Mouse (Mus musculus): ENCODE results near the gene Adgrl2.

Gene Adgrl2

GRCm38 (mm10) chr3:148977124-148977529 lies 13.2 kb downstream of the Adgrl2 start:
- no peak for DNase-seq (ENCODE audit: low read depth)

- DNase-seq (ENCODE audit: low read depth), result no peak
Measured at GRCm38 (mm10) chr3:148971893-148972596, 18.3 kb downstream of the Adgrl2 start.

DNA sequence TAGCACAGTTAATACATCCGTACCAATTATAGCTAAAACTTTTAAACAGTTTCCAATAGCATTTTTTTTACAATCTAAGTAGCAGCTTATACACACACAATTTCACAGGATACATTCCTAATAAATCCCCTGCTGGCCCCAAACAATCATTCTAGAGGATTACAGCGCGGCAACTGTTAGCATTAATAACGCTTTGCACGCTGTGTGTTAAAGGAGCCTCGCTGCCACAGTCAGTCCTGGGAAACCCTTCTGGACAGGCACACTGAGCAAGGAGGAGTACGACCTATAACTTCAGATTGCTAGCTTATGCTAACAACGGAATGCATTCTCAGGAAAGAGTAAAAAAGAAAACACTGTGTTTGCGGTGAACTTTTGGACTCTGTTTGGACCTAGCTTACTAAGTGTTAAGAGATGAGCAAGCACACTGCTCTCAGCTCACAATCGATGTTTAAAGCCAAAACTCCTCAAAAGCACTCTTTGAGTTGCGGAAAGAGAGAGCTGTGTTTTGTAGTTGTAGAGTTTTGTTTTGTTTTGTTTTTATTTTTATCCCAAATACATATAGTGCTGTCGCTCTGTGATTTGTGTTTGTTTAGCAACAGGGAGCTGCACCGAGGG lies 25.3 kb downstream of the Adgrl2 start:
- DNase-seq (ENCODE audit: low read depth), result no peak

DNA sequence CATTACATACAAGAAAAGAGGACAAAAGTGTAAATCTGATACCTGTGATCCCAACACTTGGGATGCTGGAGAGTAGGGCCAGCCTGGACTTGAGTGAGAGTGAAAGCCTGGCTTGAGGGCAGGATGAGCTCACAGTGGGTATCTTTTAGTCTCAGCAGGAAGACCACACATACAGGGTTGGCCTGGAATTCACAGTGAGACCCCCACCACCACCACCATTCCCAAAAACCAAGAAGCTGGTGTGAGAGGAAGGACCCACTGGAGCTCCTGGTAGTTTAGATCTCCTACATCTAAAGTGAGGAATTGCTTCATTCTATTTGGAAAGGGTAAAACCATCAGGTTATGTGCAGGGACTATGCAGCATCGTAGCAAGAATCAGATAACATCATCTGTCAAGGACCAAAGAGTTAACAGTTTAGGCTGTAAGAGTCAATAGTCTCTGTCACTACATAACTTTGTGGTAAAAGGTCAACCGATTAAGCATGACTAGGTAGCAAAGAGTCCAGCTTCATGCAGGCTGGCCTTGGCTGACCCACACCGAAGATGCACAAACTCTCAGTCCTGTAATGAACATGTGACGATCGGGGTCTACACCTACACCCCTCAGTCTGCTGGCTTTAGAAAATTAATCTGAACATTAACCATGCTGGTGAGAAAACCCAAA lies 26.8 kb downstream of the Adgrl2 start:
- no peak for DNase-seq (ENCODE audit: low read depth)

- DNase-seq (ENCODE audit: low read depth), result no peak
Measured at GRCm38 (mm10) chr3:148961611-148962010, 28.7 kb downstream of the Adgrl2 start.

DNA sequence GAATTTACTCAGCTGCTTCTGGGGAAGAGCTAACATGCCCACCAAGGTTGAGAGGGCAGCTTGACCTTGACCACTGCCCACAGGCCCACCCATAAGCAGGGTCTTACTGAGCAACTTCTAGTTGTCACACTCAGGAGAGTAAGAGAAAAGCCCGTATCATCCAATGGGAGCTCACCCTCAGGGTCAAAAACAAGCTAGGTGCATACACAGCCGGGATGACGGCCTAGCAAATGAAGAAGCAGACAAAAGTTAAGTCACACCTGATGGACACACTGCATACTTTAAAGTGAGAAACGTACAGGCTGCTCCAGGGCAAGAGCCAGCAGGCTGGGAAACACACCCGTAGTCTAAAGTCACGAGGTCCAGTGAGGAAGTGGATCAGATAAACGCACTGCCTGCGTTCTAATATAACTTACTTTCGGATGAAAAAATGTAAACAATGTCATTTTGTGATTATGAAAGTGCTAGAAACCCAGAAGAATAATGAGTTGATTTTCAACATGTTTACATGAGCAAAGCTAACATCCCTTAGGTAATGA lies 29.5 kb downstream of the Adgrl2 start:
- DNase-seq (ENCODE audit: low read depth), result no peak

- no peak for DNase-seq (ENCODE audit: low read depth)
Measured at GRCm38 (mm10) chr3:148960215-148960614, 30.1 kb downstream of the Adgrl2 start.

GRCm38 (mm10) chr3:148959327-148960025 lies 30.9 kb downstream of the Adgrl2 start:
- no peak for DNase-seq (ENCODE audit: low read depth)

GRCm38 (mm10) chr3:148958714-148959113 lies 31.6 kb downstream of the Adgrl2 start:
- no peak for DNase-seq (ENCODE audit: low read depth)

DNA sequence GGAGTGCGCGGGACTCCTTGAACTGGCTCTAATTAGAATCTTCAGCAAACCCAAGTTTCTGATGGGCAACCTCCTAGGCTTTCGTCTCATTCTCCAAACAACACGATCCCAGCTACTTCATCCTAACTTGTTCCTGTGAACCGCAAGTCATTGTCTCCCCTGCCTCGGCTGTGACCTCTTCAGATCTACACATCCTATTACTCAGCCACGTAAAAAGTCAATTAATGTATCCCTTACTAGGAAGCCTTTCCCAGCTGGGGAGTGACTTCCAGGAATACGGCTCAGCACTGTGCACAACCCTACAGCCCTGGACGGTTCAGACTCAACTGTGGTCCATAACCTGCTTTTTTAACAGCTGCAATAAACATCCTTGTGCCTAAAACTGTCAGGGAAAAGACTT lies 32.2 kb downstream of the Adgrl2 start:
- DNase-seq (ENCODE audit: low read depth), result no peak

DNA sequence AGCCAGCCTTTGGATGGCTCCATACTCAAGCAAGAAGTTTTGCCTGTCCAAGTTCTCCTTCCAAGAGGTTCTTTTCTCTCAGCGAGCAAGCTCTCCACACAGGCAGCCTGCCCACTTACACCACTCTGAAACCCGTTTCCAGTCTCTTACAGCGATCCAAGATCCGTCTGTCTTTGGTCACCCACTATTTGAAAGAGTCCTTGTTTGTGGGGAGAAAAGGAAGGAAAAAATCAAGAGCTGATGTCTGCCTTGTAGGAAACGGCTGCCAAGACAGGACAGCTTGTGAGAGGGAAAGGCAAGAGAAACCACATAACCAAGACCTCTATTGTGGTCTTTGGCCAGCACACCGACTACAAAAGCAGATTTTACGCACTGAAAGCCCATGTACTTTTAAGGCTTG lies 33.5 kb downstream of the Adgrl2 start:
- DNase-seq (ENCODE audit: low read depth), result no peak

GRCm38 (mm10) chr3:148949796-148950195 lies 40.6 kb downstream of the Adgrl2 start:
- DNase-seq (ENCODE audit: low read depth), result no peak

GRCm38 (mm10) chr3:148947805-148948405 lies 42.5 kb downstream of the Adgrl2 start:
- no peak for DNase-seq (ENCODE audit: low read depth)

- no peak for DNase-seq (ENCODE audit: low read depth)
Measured at GRCm38 (mm10) chr3:148947266-148947665, 43.1 kb downstream of the Adgrl2 start.

GRCm38 (mm10) chr3:148945534-148945933 lies 44.8 kb downstream of the Adgrl2 start:
- DNase-seq (ENCODE audit: low read depth), result no peak

DNA sequence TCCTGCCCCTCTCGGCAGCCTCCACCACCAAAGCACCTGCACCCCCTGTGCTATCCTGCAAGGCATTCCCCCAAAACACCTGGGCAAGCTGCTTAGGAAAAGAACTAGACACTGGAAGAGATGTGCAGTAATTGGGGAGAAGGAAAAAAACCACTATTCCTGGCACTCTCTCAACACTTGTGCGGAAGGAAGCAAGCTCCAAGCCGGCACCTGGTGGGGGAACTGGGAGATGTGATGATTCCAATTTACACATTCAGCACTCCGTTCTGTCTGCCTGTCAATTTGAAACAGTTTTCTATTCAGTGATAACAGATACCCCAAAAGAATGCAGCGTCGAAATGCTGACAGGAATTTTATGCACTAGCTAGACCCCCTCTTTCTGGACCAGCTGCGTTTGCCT lies 50.9 kb downstream of the Adgrl2 start:
- no peak for DNase-seq (ENCODE audit: low read depth)

GRCm38 (mm10) chr3:148935056-148935455 lies 55.3 kb downstream of the Adgrl2 start:
- DNase-seq (ENCODE audit: low read depth), result no peak

GRCm38 (mm10) chr3:148934279-148934678 lies 56.1 kb downstream of the Adgrl2 start:
- DNase-seq (ENCODE audit: low read depth), result no peak

DNA sequence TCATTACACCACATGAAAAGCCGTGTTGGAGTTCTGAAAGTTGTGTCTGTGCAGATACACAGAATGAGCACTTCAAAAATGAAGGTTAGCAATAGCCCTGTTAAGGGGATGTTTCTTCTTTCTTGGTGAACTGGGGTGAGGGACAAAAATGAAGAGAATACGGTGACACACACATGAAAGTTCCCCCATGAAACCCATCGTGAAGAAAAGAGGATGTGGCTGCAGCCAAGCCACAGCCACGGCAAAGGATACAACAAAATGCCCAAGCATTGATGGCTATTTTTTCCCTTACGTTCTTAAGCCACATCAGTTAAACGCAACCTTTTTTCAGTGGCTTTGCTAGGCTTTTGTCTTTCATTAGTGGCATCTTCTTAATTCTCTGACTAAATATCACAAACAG lies 57.2 kb downstream of the Adgrl2 start:
- DNase-seq (ENCODE audit: low read depth), result no peak

- DNase-seq (ENCODE audit: low read depth), result no peak
Measured at GRCm38 (mm10) chr3:148930913-148931312, 59.4 kb downstream of the Adgrl2 start.

DNA sequence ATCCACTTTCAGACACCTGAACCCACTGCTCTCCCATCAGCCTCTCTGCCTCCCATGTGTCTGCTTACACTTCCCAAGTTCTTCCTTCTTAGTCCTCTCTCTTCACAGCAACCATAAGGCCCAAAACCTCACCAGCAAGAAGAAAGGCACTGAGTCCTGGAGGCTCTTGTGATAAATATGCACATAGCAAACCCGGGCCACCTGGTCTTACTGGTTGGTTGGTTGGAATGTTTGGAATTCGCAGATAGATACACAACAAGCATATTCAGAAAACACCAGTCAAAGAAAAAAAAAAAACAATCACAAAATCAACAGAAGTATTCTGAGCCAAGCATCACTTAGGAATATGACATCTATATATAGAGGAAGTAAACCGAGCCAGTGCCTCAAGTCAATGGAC lies 64.0 kb downstream of the Adgrl2 start:
- DNase-seq (ENCODE audit: low read depth), result no peak

GRCm38 (mm10) chr3:148922618-148923095 lies 67.7 kb downstream of the Adgrl2 start:
- no peak for DNase-seq (ENCODE audit: low read depth)
